Mouse (Mus musculus) forebrain, embryonic 11.5 days (tissue): Measurements from ENCODE around the gene Zbtb38. TPM values are rescaled to one million over a fixed set of nuclear protein-coding genes. Genes with fewer than 3 reads are reported as not detected.

ENCODE experiments used
- ATAC-seq: fragments of 200-750 bp; cut with Nextera tagmentation; replicated peaks from 2 replicates; pipeline ENCODE4 v1.8.0; 2017; ENCODE audit warnings: moderate TSS enrichment; ENCODE audit not compliant: low FRiP score
- DNase-seq: peaks from one replicate; pipeline ENCODE4 v3.0.0-alpha.2; 2017; ENCODE audit warnings: low spot score
- H3K27ac ChIP-seq: fragments of 300-500 bp; sonication (generic); 2 replicates; pipeline ENCODE4 v1.5.1; 2014; ENCODE audit warnings: low read depth, low read length
- H3K27me3 ChIP-seq: fragments of 300-500 bp; sonication (generic); 2 replicates; pipeline ENCODE4 v1.6.1; 2014; ENCODE audit warnings: mild to moderate bottlenecking, low read length, mixed read lengths; ENCODE audit not compliant: control insufficient read depth, insufficient read depth
- H3K36me3 ChIP-seq: fragments of 300-500 bp; sonication (generic); 2 replicates; pipeline ENCODE4 v1.6.1; 2014; ENCODE audit warnings: mild to moderate bottlenecking, low read length, moderate library complexity, mixed read lengths; ENCODE audit not compliant: control insufficient read depth, insufficient read depth
- H3K4me1 ChIP-seq: fragments of 300-500 bp; sonication (generic); replicated peaks from 2 replicates; pipeline ENCODE4 v1.6.1; 2014; ENCODE audit warnings: low read length, mixed read lengths; ENCODE audit not compliant: control insufficient read depth, insufficient read depth
- H3K4me2 ChIP-seq: fragments of 300-500 bp; sonication (generic); 2 replicates; pipeline ENCODE4 v1.6.1; 2014; ENCODE audit warnings: low read depth, mild to moderate bottlenecking, low read length, moderate library complexity, mixed read lengths; ENCODE audit not compliant: severe bottlenecking
- H3K4me3 ChIP-seq: fragments of 300-500 bp; sonication (generic); 2 replicates; pipeline ENCODE4 v1.5.1; 2014; ENCODE audit warnings: low read depth, low read length
- H3K9ac ChIP-seq: fragments of 300-500 bp; sonication (generic); 2 replicates; pipeline ENCODE4 v1.6.1; 2014; ENCODE audit warnings: low read length
- H3K9me3 ChIP-seq: fragments of 300-500 bp; sonication (generic); 2 replicates; pipeline ENCODE4 v1.6.1; 2016; ENCODE audit warnings: low read length, mixed read lengths; ENCODE audit not compliant: control insufficient read depth
- WGBS: fragments of 180-500 bp; shearing (Covaris S2); extraction: QIAGEN DNeasy Blood & Tissue Kit; methylation state at CpG from one replicate; pipeline ENCODE4 v1.1.7; 2014; 5-methylcytosine and 5-hydroxymethylcytosine counted together
- polyA plus RNA-seq: library from polyadenylated mRNA; unstranded; fragments of >200 nt; fragmentation: Nextera tagmentation; extraction: Ambion mirVana; gene quantifications from 2 replicates; pipeline ENCODE4 v1.2.1, GENCODE M21; 2014

The Zbtb38 gene
- polyA plus RNA-seq, 1 experiment from 2014 or later, result 10.5 TPM

DNA sequence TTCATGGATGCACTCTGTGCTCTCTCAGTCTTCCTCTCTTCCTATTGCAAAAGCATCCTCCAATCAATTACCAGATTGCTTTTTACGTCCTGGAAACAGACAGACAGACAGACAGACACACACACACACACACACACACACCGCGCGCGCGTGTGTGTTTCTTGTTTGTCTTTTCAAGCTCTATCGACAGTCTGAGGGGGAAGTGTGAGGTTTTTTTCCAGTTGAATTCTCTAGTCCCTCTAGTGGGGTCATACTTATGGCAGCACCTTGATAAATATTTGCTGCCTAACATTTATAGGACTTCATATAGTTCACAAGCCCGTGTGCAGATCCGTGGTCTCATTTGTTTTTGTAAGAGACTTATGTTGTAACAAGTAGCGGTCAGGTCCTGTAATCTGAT is 36.5 kb downstream of the Zbtb38 start:
- H3K4me2 ChIP-seq, result no peak overlapping the region
- H3K36me3 ChIP-seq, result no peaks in the 10 kb centered on the region
- 92% methylated on average over 10 of the region's 10 CpGs for WGBS
- no peaks in the 10 kb centered on the region for H3K9me3 ChIP-seq
- ATAC-seq (no peak), DNase-seq (no peak)
- H3K4me3 ChIP-seq, result no peak overlapping the region
- no peak overlapping the region for H3K27ac ChIP-seq
- H3K9ac ChIP-seq, result no peak overlapping the region
- H3K4me1 ChIP-seq, result peaks cover 3% of the 10 kb centered on the region; the same call in 1 of the 2 replicates
- H3K27me3 ChIP-seq, result no peaks in the 10 kb centered on the region

DNA sequence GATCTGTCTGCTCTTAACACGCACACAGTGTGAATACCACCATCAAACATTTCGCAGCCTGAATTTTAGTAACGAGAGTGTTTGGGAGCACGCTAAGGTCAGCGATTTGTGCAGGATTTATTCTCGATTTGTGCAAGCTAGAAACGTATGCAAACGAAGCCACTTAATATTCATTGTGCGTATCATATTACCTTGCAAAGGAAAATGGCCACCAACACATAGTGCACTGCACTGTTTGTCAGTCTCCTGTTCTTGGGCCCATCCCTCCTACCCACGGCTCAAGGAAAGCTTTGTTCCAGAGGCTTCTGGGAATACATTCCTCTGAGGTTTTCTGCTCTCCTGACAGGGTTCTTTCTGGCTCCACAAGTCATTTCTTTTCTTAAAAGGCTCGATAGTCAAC is 37.5 kb downstream of the Zbtb38 start:
- Histone ChIP-seq H3K4me2 (no peak overlapping the region), H3K27ac (no peak overlapping the region), H3K4me1 (peaks cover 3% of the 10 kb centered on the region; the same call in 1 of the 2 replicates), H3K4me3 (no peak overlapping the region), H3K9me3 (no peaks in the 10 kb centered on the region), H3K36me3 (no peaks in the 10 kb centered on the region), H3K9ac (no peak overlapping the region), H3K27me3 (no peaks in the 10 kb centered on the region)
- 77% methylated on average over 11 of the region's 11 CpGs for WGBS
- DNase-seq (no peak), ATAC-seq (no peak)

DNA sequence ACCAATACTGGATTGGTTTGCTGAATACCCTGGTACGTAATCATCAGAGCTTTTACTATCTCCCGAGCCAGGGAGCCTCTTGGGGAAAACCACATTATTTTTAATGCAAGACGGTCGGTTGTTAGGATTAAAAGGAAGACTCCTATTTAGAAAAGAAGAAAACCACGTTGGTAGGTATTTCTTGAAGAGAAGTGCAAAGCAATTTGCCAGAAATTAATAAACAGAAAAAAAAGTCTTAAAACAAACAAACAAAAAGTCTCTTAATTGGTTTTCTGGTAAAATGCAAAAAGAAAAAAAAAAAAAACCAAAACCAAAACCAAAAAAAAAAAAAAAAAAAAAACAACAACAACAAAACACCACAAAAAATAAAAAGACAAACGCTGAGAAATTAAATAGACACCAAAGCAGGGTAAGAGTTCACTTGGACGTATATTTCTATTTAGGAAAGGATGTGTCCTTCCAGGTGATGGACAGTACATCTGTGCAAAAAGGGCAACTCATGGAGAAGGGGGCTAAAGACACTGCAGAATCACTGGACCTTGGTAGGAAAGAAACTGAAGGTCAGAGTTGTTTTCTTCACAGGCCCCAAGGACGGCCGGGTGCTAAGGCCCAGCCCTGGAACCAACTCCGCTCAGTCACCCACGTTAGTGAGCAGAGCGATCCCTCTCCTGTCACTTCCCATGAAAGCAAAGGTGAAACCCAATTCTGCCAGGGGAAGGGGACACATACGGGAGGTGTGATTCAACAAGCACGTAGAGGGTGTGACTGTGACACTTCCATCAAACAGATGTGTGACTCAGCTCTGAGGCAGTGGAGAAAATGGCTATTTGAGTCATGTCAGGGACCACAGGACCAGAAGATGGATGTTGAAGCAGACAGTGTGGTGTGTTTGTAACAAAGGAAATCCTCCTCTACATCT is 38.9 kb downstream of the Zbtb38 start:
- no peak for ATAC-seq

DNA sequence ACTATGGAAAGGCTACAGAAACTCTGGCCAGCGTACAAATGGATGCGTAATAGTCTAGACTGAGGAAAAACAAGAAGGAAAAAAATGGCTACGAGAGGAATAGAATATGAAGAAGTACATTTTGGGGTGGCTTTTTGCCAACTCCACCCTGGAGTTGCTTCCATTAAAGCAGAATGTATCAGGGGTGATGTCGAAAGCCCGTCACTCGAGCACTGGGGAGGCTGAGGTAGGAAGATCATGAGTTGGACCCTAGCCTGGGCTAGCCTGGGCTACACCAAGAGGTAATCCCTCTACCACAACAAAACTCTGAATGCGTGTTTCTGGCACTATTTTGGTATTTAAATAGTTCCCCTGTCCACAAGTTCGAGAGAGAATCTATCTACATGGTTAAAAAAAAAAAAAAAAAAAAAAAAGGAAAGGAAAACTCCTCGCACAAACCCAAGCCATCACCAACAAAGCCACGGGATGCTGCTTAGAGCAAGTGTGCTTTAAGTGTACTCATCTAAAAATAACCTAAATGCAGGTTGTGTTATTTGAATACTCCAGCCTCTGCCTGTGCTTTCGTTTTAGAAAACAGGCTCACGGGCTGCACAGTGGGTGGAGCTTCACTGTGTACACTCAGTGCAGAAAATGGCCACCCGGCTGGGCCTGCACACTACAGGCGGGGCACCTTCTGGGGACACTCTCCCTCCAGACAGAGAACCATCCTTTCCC is 39.7 kb downstream of the Zbtb38 start:
- DNase-seq (no peak), ATAC-seq (no peak)
- Histone ChIP-seq H3K4me3 (no peak overlapping the region), H3K4me1 (no peaks in the 10 kb centered on the region; the same call in 1 of the 2 replicates), H3K4me2 (no peak overlapping the region), H3K36me3 (no peaks in the 10 kb centered on the region), H3K9ac (no peak overlapping the region), H3K27me3 (no peaks in the 10 kb centered on the region), H3K27ac (no peak overlapping the region), H3K9me3 (no peaks in the 10 kb centered on the region)
- WGBS, result 83% methylated on average over 14 of the region's 14 CpGs

More for the DNA sequence above, 38.9 kb downstream of the Zbtb38 start:
- 80% methylated on average over 14 of the region's 14 CpGs for WGBS
- H3K27me3 ChIP-seq, result no peaks in the 10 kb centered on the region
- DNase-seq, result no peak
- no peak overlapping the region for H3K4me2 ChIP-seq
- H3K4me3 ChIP-seq, result no peak overlapping the region
- H3K36me3 ChIP-seq, result no peaks in the 10 kb centered on the region
- no peak overlapping the region for H3K27ac ChIP-seq
- no peaks in the 10 kb centered on the region; the same call in 1 of the 2 replicates for H3K4me1 ChIP-seq
- no peak overlapping the region for H3K9ac ChIP-seq
- no peaks in the 10 kb centered on the region for H3K9me3 ChIP-seq

DNA sequence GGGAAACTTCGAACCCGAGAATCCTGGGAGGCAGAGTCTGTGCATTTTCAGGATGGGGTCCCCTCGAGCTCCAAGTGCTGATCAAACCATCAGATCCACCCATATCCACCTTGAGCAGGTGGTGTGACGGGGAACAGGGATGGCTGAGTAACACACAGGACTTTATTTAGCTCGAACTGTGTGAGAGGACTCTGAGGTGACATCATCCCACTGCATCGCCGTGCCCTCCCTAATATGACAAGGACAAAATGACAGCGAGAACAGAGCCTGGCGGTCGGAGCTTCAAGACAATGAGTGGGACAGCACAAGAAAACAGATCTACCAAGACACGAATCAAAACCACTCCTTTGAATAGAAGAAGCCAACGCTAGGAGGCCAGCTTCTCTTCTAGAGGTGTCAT is 40.6 kb downstream of the Zbtb38 start:
- H3K27ac ChIP-seq, result no peak overlapping the region

DNA sequence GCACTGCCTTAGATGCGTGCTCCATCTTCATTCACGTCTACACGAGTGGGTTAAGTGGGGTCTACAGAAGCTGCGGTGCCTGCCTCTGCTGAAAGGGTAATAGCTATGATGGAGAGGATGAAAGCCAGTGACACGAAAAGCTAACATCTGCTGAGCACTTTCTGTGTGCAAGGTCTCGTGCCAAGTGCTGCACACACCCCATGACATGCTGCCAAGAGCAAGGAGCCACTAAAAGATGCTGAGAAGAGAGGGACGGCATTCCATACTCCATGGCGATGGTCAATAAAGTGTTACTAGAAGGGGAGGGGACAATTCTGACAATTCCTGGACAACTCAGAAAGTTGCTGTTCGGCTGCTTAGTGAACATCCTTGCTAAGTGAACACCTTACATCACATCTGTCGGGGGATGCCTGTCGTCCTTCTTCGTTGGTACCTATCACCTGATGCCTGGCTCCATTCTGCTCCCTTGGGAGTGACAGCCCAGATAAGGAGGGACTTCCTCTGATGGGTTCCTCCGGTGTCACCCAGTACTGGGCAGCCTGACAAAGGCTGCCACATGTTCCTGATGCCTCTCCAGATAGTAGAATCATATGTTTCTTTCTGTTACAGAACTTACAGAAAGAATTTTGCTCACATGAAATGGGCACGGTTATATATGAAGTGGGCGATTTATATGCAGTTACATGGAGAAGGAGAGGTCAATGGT is 42.2 kb downstream of the Zbtb38 start:
- H3K9me3 ChIP-seq, result no peaks in the 10 kb centered on the region
- H3K9ac ChIP-seq, result no peak overlapping the region
- H3K27me3 ChIP-seq, result no peaks in the 10 kb centered on the region
- H3K4me1 ChIP-seq, result no peaks in the 10 kb centered on the region; the same call in 1 of the 2 replicates
- no peak overlapping the region for H3K27ac ChIP-seq
- no peak overlapping the region for H3K4me2 ChIP-seq
- no peak for DNase-seq
- ATAC-seq, result no peak
- WGBS, result 94% methylated on average over 15 of the region's 15 CpGs
- H3K4me3 ChIP-seq, result no peak overlapping the region
- no peaks in the 10 kb centered on the region for H3K36me3 ChIP-seq

More for the DNA sequence above, 40.6 kb downstream of the Zbtb38 start:
- ATAC-seq (no peak), DNase-seq (no peak)
- H3K4me2 ChIP-seq, result no peak overlapping the region
- no peaks in the 10 kb centered on the region; the same call in 1 of the 2 replicates for H3K4me1 ChIP-seq
- H3K36me3 ChIP-seq, result no peaks in the 10 kb centered on the region
- H3K4me3 ChIP-seq, result no peak overlapping the region
- no peaks in the 10 kb centered on the region for H3K9me3 ChIP-seq
- no peak overlapping the region for H3K9ac ChIP-seq
- 92% methylated on average over 12 of the region's 12 CpGs for WGBS
- no peaks in the 10 kb centered on the region for H3K27me3 ChIP-seq

DNA sequence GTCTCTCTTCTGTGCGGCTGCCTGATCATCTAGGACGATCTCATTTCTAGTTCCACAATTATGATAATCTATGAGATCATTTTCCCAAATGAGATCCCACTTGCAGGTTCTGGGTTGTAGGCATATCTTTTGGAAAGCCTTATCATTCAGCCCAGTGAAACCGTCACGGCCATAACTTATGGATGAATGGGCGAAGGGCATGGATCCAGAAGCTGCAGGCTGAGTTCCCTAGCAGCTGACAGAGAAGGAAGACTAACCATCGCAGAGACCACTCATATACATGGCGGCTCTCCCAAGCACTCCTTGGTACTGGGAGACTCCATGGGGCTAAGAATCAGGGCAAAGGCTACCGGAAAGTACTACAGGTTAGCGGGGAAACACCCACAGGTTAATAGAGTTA is 43.7 kb downstream of the Zbtb38 start:
- 93% methylated on average over 9 of the region's 9 CpGs for WGBS
- no peaks in the 10 kb centered on the region for H3K27me3 ChIP-seq
- H3K9me3 ChIP-seq, result no peaks in the 10 kb centered on the region
- H3K36me3 ChIP-seq, result no peaks in the 10 kb centered on the region
- DNase-seq (no peak), ATAC-seq (no peak)
- no peaks in the 10 kb centered on the region for H3K4me1 ChIP-seq
- no peak overlapping the region for H3K9ac ChIP-seq
- no peak overlapping the region for H3K4me2 ChIP-seq
- no peak overlapping the region for H3K4me3 ChIP-seq
- H3K27ac ChIP-seq, result no peak overlapping the region

DNA sequence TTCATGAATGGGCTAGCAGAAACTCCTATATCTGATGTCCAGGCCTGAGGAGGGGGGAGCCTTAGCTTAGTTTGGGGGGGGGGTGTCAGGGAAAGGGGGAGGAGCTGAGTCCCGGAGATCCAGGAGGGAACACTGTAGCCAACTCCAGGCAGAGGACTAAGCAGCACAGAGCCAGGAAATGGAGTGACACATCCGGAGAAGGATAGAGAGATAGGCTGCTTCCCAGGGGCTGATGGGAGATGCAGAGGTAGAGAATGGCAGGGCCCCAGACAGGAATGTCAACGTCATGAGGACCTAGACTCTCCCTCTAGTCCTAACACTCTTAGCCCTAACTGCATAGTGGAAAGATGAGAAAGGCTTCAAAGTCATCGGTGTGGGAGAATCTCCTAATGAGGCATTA is 44.7 kb downstream of the Zbtb38 start:
- no peaks in the 10 kb centered on the region for H3K4me1 ChIP-seq
- no peak overlapping the region for H3K27ac ChIP-seq
- WGBS, result 79% methylated on average over 4 of the region's 4 CpGs
- no peaks in the 10 kb centered on the region for H3K9me3 ChIP-seq
- no peaks in the 10 kb centered on the region for H3K36me3 ChIP-seq
- H3K4me2 ChIP-seq, result no peak overlapping the region
- H3K4me3 ChIP-seq, result no peak overlapping the region
- DNase-seq (no peak), ATAC-seq (no peak)
- no peak overlapping the region for H3K9ac ChIP-seq
- H3K27me3 ChIP-seq, result no peaks in the 10 kb centered on the region
